Mouse (Mus musculus): ENCODE data around the gene Spink4. TPM values are rescaled to one million over a fixed set of nuclear protein-coding genes. Genes with fewer than 3 reads are reported as not detected.

Spink4 gene
- polyA plus RNA-seq (2012; rRNA removed) = 3,894 and 7,223 TPM in 2 replicates

GRCm38 (mm10) chr4:40919785-40920184, at the start of gene Spink4:
Spink4 (plus strand) TSS chr4:40920052.
- Histone ChIP-seq H3K27ac (ENCODE audit: insufficient read depth, low read depth, low read length) (peak within 1 kb of the TSS; percentile 44; the same call in 1 of the 2 replicates), H3K27me3 (ENCODE audit: control insufficient read depth, insufficient read depth, low read length) (no peaks in the 10 kb centered on the region), H3K36me3 (ENCODE audit: control insufficient read depth, insufficient read depth, low read length) (no peaks in the 10 kb centered on the region), H3K4me3 (ENCODE audit: low read depth, low read length) (peak within 1 kb of the TSS; percentile 29; the same call in 1 of the 2 replicates), H3K4me1 (ENCODE audit: control insufficient read depth, insufficient read depth, insufficient read length, low read length) (peaks cover 19% of the 10 kb centered on the region)
- TF ChIP-seq CTCF (IDR thresholded peaks at IDR 0.05; ENCODE audit: extremely low read depth, insufficient read length, insufficient replicate concordance, low read depth, low read length) (no peak), POLR2A (IDR thresholded peaks at IDR 0.05; ENCODE audit: low read depth, low read length) (no peak)
- WGBS = 15% methylated on average over 3 of the region's 3 CpGs

GRCm38 (mm10) chr4:40870206-40870605, 49.6 kb upstream of the Spink4 start:
- peaks cover 15% of the 10 kb centered on the region for H3K4me1 ChIP-seq (ENCODE audit: control insufficient read depth, insufficient read depth, insufficient read length, low read length)
- H3K36me3 ChIP-seq (ENCODE audit: control insufficient read depth, insufficient read depth, low read length) = no peaks in the 10 kb centered on the region; the same call in 1 of the 2 replicates
- H3K27me3 ChIP-seq (ENCODE audit: control insufficient read depth, insufficient read depth, low read length) = no peaks in the 10 kb centered on the region
- TF ChIP-seq POLR2A (IDR thresholded peaks at IDR 0.05; ENCODE audit: low read depth, low read length) (no peak), CTCF (IDR thresholded peaks at IDR 0.05; ENCODE audit: extremely low read depth, insufficient read length, insufficient replicate concordance, low read depth, low read length) (no peak)
- no peak overlapping the region for H3K27ac ChIP-seq (ENCODE audit: insufficient read depth, low read depth, low read length)
- 77% methylated on average over 4 of the region's 4 CpGs for WGBS
- no peak overlapping the region for H3K4me3 ChIP-seq (ENCODE audit: low read depth, low read length)

GRCm38 (mm10) chr4:40872129-40872528, 47.7 kb upstream of the Spink4 start:
- Histone ChIP-seq H3K27ac (ENCODE audit: insufficient read depth, low read depth, low read length) (no peak overlapping the region), H3K27me3 (ENCODE audit: control insufficient read depth, insufficient read depth, low read length) (no peaks in the 10 kb centered on the region), H3K4me3 (ENCODE audit: low read depth, low read length) (no peak overlapping the region), H3K36me3 (ENCODE audit: control insufficient read depth, insufficient read depth, low read length) (no peaks in the 10 kb centered on the region; the same call in 1 of the 2 replicates), H3K4me1 (ENCODE audit: control insufficient read depth, insufficient read depth, insufficient read length, low read length) (peaks cover 25% of the 10 kb centered on the region)
- no peak for TF ChIP-seq POLR2A (IDR thresholded peaks at IDR 0.05; ENCODE audit: low read depth, low read length)
- WGBS = 90% methylated on average over 3 of the region's 3 CpGs

GRCm38 (mm10) chr4:40873320-40873719, 46.5 kb upstream of the Spink4 start:
- TF ChIP-seq CTCF (IDR thresholded peaks at IDR 0.05; ENCODE audit: extremely low read depth, insufficient read length, insufficient replicate concordance, low read depth, low read length) (no peak), POLR2A (IDR thresholded peaks at IDR 0.05; ENCODE audit: low read depth, low read length) (no peak)
- H3K27ac ChIP-seq (ENCODE audit: insufficient read depth, low read depth, low read length) = peak overlapping the region; percentile 12; the same call in 1 of the 2 replicates
- 74% methylated on average over 2 of the region's 2 CpGs for WGBS
- H3K4me3 ChIP-seq (ENCODE audit: low read depth, low read length) = no peak overlapping the region
- no peaks in the 10 kb centered on the region for H3K27me3 ChIP-seq (ENCODE audit: control insufficient read depth, insufficient read depth, low read length)
- H3K4me1 ChIP-seq (ENCODE audit: control insufficient read depth, insufficient read depth, insufficient read length, low read length) = peaks cover 28% of the 10 kb centered on the region
- H3K36me3 ChIP-seq (ENCODE audit: control insufficient read depth, insufficient read depth, low read length) = no peaks in the 10 kb centered on the region; the same call in 1 of the 2 replicates

GRCm38 (mm10) chr4:40874151-40874600, 45.7 kb upstream of the Spink4 start:
- H3K27me3 ChIP-seq (ENCODE audit: control insufficient read depth, insufficient read depth, low read length) = no peaks in the 10 kb centered on the region
- H3K4me1 ChIP-seq (ENCODE audit: control insufficient read depth, insufficient read depth, insufficient read length, low read length) = peaks cover 23% of the 10 kb centered on the region
- H3K27ac ChIP-seq (ENCODE audit: insufficient read depth, low read depth, low read length) = peak overlapping the region; percentile 12; the same call in 1 of the 2 replicates
- WGBS = 22% methylated on average over 6 of the region's 6 CpGs
- no peak overlapping the region for H3K4me3 ChIP-seq (ENCODE audit: low read depth, low read length)
- TF ChIP-seq POLR2A (IDR thresholded peaks at IDR 0.05; ENCODE audit: low read depth, low read length) = no peak
- no peak for TF ChIP-seq CTCF (IDR thresholded peaks at IDR 0.05; ENCODE audit: extremely low read depth, insufficient read length, insufficient replicate concordance, low read depth, low read length)
- H3K36me3 ChIP-seq (ENCODE audit: control insufficient read depth, insufficient read depth, low read length) = no peaks in the 10 kb centered on the region

GRCm38 (mm10) chr4:40874794-40875552, 44.9 kb upstream of the Spink4 start:
- H3K27ac ChIP-seq (ENCODE audit: insufficient read depth, low read depth, low read length) = no peak overlapping the region
- 53% methylated on average over 5 of the region's 5 CpGs for WGBS

GRCm38 (mm10) chr4:40875842-40876241, 44.0 kb upstream of the Spink4 start:
- Histone ChIP-seq H3K36me3 (ENCODE audit: control insufficient read depth, insufficient read depth, low read length) (no peaks in the 10 kb centered on the region), H3K4me1 (ENCODE audit: control insufficient read depth, insufficient read depth, insufficient read length, low read length) (peaks cover 23% of the 10 kb centered on the region), H3K27ac (ENCODE audit: insufficient read depth, low read depth, low read length) (no peak overlapping the region), H3K27me3 (ENCODE audit: control insufficient read depth, insufficient read depth, low read length) (no peaks in the 10 kb centered on the region), H3K4me3 (ENCODE audit: low read depth, low read length) (0 out of 2 replicates have a peak overlapping the region, but pooled peaks have one; percentile 7)
- 86% methylated on average over 20 of the region's 20 CpGs for WGBS
- TF ChIP-seq CTCF (IDR thresholded peaks at IDR 0.05; ENCODE audit: extremely low read depth, insufficient read length, insufficient replicate concordance, low read depth, low read length) (no peak), POLR2A (IDR thresholded peaks at IDR 0.05; ENCODE audit: low read depth, low read length) (no peak)

More at GRCm38 (mm10) chr4:40874794-40875552, 44.9 kb upstream of the Spink4 start:
- Histone ChIP-seq H3K27me3 (ENCODE audit: control insufficient read depth, insufficient read depth, low read length) (no peaks in the 10 kb centered on the region), H3K36me3 (ENCODE audit: control insufficient read depth, insufficient read depth, low read length) (no peaks in the 10 kb centered on the region), H3K4me3 (ENCODE audit: low read depth, low read length) (no peak overlapping the region), H3K4me1 (ENCODE audit: control insufficient read depth, insufficient read depth, insufficient read length, low read length) (peaks cover 23% of the 10 kb centered on the region)
- TF ChIP-seq CTCF (IDR thresholded peaks at IDR 0.05; ENCODE audit: extremely low read depth, insufficient read length, insufficient replicate concordance, low read depth, low read length) (no peak), POLR2A (IDR thresholded peaks at IDR 0.05; ENCODE audit: low read depth, low read length) (no peak)
